Mouse (Mus musculus): ENCODE data around the gene Agpat3. TPM values are rescaled to one million over a fixed set of nuclear protein-coding genes. Genes with fewer than 3 reads are reported as not detected.

Gene Agpat3
- polyA plus RNA-seq, 1 experiment from 2014 or later = 277 TPM

DNA sequence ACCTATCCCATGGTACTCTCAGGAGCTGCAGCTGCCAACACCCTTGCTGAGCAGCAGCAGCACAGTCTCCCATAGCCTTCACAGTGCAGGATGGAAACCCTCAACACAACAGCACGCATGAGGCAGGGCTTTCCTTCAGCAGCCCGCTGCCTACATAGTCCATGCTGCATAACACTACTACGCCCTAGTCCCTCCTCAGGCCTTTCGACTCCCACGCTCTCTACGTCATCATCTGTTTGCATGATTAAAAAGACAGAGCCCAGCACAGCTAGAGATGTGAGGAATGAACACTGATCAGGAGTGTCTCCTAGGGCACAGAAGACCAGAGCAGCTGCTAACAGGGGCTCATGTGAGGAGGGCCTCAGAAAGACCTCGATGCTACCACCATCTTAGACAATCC is 131.0 kb downstream of the Agpat3 start:
- 93% methylated on average over 7 of the region's 7 CpGs for WGBS
- H3K4me3 ChIP-seq (ENCODE audit: low read depth, low read length) = no peak overlapping the region
- H3K36me3 ChIP-seq (ENCODE audit: control insufficient read depth, insufficient read depth) = peaks cover 59% of the 10 kb centered on the region
- TF ChIP-seq CTCF (IDR thresholded peaks at IDR 0.05; ENCODE audit: low read depth) = no peak
- no peaks in the 10 kb centered on the region for H3K4me1 ChIP-seq (replicated peaks; ENCODE audit: control insufficient read depth, insufficient read depth, low read length)
- no peak overlapping the region for H3K4me2 ChIP-seq (replicated peaks; ENCODE audit: low read depth)
- no peaks in the 10 kb centered on the region for H3K9me3 ChIP-seq (ENCODE audit: control insufficient read depth)
- no peaks in the 10 kb centered on the region for H3K27me3 ChIP-seq (replicated peaks; ENCODE audit: control insufficient read depth, insufficient read depth, low read length)
- H3K27ac ChIP-seq (ENCODE audit: low read depth, low read length) = no peak overlapping the region
- H3K9ac ChIP-seq (ENCODE audit: low read depth, low read length) = no peak overlapping the region
- no peak for ATAC-seq

GRCm38 (mm10) chr10:78219528-78219927 is 132.8 kb downstream of the Agpat3 start:
- no peak for ATAC-seq
- Histone ChIP-seq H3K9me3 (ENCODE audit: control insufficient read depth) (no peaks in the 10 kb centered on the region), H3K9ac (ENCODE audit: low read depth, low read length) (no peak overlapping the region), H3K36me3 (ENCODE audit: control insufficient read depth, insufficient read depth) (peaks cover 73% of the 10 kb centered on the region), H3K4me2 (replicated peaks; ENCODE audit: low read depth) (no peak overlapping the region), H3K4me1 (replicated peaks; ENCODE audit: control insufficient read depth, insufficient read depth, low read length) (no peaks in the 10 kb centered on the region), H3K27me3 (replicated peaks; ENCODE audit: control insufficient read depth, insufficient read depth, low read length) (no peaks in the 10 kb centered on the region), H3K4me3 (ENCODE audit: low read depth, low read length) (no peak overlapping the region), H3K27ac (ENCODE audit: low read depth, low read length) (no peak overlapping the region)
- TF ChIP-seq CTCF (IDR thresholded peaks at IDR 0.05; ENCODE audit: low read depth) = no peak
- WGBS = 93% methylated on average over 1 of the region's 1 CpGs

Small RNA genes lying within 50 kb of the gene (microRNA-seq; reads per million reads assigned to microRNA genes)
- not detected for gene Mir7659

Other genes starting within 250 kb of the Agpat3 start
- 21.9 and 23.9 TPM in 2 replicates for gene D10Jhu81e, start 182.7 kb downstream of the Agpat3 start, polyA plus RNA-seq (2015; fragmentation: Nextera tagmentation; extraction: Ambion mirVana)
- gene Pwp2, start 167.3 kb downstream of the Agpat3 start, polyA plus RNA-seq (2015; fragmentation: Nextera tagmentation; extraction: Ambion mirVana) = 4.2 TPM in 2 replicates
- gene Trappc10, start 107.8 kb downstream of the Agpat3 start, polyA plus RNA-seq (2015; fragmentation: Nextera tagmentation; extraction: Ambion mirVana) = 28.1 and 32.1 TPM in 2 replicates
- 141 and 148 TPM in 2 replicates for gene Rrp1, start 60.6 kb upstream of the Agpat3 start, polyA plus RNA-seq (2015; fragmentation: Nextera tagmentation; extraction: Ambion mirVana)
- 1,208 and 1,296 TPM in 2 replicates for gene Cstb, start 73.2 kb upstream of the Agpat3 start, polyA plus RNA-seq (2015; fragmentation: Nextera tagmentation; extraction: Ambion mirVana)
- gene Pdxk, start 112.5 kb upstream of the Agpat3 start, polyA plus RNA-seq (2015; fragmentation: Nextera tagmentation; extraction: Ambion mirVana) = 22.8 and 26.5 TPM in 2 replicates
- not detected in 2 replicates for gene Olfr1358, start 164.9 kb upstream of the Agpat3 start, polyA plus RNA-seq (2015; fragmentation: Nextera tagmentation; extraction: Ambion mirVana)
- 92.8 and 96.8 TPM in 2 replicates for gene Ilvbl, start 221.9 kb upstream of the Agpat3 start, polyA plus RNA-seq (2015; fragmentation: Nextera tagmentation; extraction: Ambion mirVana)
- gene Syde1, start 239.5 kb upstream of the Agpat3 start, polyA plus RNA-seq (2015; fragmentation: Nextera tagmentation; extraction: Ambion mirVana) = 6.2 and 6.5 TPM in 2 replicates

Data from intestine, postnatal 0 days (tissue).